Mouse (Mus musculus) ovary, adult 18-20 months (tissue): Measurements from ENCODE around the gene Zfp184.
A peak's percentile ranks its signal among the peaks of the same experiment; 100 is the strongest.

ENCODE experiments used
- DNase-seq: peaks from one replicate; pipeline ENCODE4 v3.0.0; 2022; ENCODE audit warnings: low spot score, mixed read lengths

Zfp184 gene

GRCm38 (mm10) chr13:21920681-21921233 is 24.1 kb upstream of the Zfp184 start:
- no peak for DNase-seq

GRCm38 (mm10) chr13:21923417-21923816 is 21.5 kb upstream of the Zfp184 start:
- DNase-seq: no peak

DNA sequence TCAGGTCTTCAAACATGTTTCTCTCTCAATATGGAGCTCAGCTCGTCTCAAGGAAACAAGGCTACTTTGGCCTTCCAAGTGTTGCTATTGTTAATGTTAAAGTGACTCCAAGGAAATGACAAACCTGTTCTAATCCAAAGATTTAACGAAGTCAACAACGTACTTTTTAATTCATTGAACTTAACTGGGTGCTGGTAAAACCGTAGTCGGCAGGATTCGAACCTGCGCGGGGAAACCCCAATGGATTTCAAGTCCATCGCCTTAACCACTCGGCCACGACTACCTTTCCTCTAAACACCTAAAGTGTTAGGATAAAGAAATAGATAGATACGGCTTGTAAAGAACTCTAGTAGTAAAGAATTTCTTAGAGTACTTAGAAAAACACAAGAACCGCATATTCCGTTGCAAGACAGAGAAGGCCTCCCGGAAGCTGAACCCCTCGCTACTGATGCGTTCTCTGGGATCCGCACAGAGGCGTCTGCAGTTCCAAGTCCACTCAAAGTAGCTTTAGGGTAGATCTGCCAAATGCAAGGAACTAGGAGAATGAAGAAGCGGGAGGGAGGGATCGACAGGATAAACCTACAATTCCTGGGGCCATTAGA is 20.1 kb upstream of the Zfp184 start:
- DNase-seq: no peak

DNA sequence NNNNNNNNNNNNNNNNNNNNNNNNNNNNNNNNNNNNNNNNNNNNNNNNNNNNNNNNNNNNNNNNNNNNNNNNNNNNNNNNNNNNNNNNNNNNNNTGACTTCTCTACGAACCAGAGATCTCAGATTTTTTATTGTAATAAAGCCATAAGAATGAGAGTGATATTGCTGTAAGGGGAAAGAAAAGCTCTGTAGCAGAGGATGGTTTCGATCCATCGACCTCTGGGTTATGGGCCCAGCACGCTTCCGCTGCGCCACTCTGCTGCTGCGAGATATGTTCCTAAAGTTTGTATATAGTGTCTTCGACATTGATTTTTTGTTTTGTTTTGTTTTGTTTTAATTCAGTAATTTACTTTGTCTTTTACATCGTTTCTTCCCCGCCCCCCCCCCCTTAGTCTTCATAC is 13.9 kb upstream of the Zfp184 start:
- DNase-seq: no peak

GRCm38 (mm10) chr13:21931740-21932139 is 13.2 kb upstream of the Zfp184 start:
- DNase-seq: no peak

GRCm38 (mm10) chr13:21933626-21934548 is 11.0 kb upstream of the Zfp184 start:
- no peak for DNase-seq

DNA sequence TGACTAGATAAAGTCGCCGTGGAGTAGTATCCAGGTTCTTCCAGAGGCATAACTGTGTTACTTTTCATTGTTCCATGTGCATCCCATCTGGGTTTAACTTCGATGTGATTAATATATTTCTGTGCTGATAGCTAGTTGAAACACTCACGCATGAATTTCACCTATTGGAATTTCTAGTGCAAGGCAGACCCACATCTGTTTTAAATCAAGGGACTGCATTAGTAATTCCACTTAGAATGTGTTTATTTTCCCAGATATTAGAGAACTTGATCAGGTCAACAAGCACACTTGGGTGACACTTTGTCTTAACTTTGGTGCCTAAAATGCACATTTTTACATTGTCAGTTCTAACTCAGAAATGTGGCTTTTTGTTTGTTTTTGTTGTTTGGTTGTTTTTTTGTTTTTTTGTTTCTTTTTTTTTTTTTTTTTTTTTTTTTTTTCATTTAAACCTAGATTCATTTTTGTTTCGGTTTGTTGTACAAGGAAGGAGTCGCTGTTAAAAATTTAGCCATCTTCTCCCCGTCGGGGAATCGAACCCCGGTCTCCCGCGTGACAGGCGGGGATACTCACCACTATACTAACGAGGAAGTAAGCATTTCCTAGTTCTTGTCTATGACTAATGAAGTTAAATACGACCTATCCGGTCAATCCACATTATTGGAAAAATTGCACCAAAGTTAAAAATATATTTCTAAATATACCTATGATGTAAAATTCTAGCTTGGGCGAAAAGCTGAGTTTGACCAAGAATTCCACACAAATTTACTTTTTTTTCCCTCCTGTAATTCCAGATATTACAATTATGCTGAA is 9.7 kb upstream of the Zfp184 start:
- DNase-seq: no peak

DNA sequence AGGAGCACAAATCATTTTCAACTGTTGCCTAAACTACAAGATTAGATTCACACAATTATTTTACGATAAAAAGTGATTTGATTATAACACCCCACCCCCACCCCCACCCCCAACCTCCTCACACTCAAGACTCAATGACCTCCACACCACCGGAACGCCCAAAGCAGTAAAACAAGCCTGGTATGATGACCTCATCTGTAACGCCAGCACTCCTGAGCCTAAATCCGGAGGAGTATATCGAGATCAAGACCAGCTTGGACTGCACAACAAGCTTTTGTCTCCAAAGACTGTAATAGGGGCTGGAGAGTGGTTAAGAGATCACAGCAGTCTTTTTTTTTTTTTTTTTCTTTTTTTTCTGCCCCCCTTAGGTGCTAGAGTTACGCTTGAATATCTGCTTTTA is 9.1 kb upstream of the Zfp184 start:
- no peak for DNase-seq

GRCm38 (mm10) chr13:21936968-21937367 is 7.9 kb upstream of the Zfp184 start:
- DNase-seq: no peak

DNA sequence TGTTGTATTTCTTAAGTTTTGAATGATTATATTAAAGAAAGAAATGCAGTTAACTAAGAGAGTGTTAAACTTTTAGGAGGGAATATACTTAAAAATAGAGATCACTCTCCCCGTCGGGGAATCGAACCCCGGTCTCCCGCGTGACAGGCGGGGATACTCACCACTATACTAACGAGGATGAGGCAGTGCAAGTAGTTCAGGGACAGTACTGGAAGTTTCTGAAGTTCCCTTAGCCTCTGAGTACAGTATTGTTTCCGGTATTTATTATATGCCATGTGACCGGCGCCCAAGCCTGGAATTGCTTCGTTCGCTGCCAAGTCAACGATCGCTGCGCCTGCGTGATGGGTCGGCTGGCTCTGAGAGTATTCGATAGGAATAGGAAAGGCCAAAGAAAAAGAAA is 4.7 kb upstream of the Zfp184 start:
- peak; percentile 83 for DNase-seq

GRCm38 (mm10) chr13:21940811-21941321 is 4.0 kb upstream of the Zfp184 start:
- peak; percentile 62 for DNase-seq

DNA sequence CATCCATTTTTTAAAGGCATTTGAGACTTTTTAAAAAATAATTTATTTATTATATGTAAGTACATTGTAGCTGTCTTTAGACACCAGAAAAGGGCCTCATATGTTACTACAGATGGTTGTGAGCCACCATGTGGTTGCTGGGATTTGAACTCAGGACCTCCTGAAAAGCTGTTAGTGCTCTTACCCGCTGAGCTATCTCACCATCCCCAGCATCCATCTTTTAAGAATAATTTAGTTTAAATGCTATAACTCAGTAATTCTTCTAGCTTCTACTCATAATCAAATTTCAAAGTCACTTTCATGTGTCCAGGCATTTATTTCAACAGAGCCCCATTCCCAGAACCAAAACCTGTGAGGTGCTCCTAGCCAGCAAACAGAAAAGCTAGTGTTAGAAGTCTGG is 1.2 kb upstream of the Zfp184 start:
- no peak for DNase-seq

GRCm38 (mm10) chr13:21944592-21944925 is 335 bp upstream of the Zfp184 start:
- DNase-seq: no peak

- no peak for DNase-seq
Observed at GRCm38 (mm10) chr13:21969269-21969668, 24.4 kb downstream of the Zfp184 start.

DNA sequence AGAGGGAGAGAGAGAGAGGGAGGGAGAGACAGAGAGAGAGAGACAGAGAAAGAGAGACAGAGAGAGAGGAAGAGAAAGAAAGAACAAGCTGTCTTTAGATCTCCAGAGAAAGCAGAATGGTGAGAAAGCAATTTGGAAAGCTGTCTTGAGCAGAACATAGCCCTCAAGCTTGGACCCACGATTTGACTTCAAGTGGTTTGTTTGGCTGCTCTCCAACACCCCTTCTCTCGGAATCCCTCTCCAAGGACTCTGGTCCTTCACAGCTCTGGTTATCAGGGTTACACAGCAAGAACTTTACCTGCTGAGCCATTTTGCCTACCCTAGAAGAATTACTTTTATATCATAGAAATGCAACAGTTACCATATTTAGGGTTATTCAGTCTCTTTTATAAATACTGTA is 24.9 kb downstream of the Zfp184 start:
- DNase-seq: no peak

- DNase-seq: no peak
Observed at GRCm38 (mm10) chr13:21971641-21972040, 26.7 kb downstream of the Zfp184 start.

- peak; percentile 76 for DNase-seq
Observed at GRCm38 (mm10) chr13:21974221-21974725, 29.4 kb downstream of the Zfp184 start.

GRCm38 (mm10) chr13:21974726-21975473 is 30.0 kb downstream of the Zfp184 start:
- DNase-seq: peak; percentile 15

DNA sequence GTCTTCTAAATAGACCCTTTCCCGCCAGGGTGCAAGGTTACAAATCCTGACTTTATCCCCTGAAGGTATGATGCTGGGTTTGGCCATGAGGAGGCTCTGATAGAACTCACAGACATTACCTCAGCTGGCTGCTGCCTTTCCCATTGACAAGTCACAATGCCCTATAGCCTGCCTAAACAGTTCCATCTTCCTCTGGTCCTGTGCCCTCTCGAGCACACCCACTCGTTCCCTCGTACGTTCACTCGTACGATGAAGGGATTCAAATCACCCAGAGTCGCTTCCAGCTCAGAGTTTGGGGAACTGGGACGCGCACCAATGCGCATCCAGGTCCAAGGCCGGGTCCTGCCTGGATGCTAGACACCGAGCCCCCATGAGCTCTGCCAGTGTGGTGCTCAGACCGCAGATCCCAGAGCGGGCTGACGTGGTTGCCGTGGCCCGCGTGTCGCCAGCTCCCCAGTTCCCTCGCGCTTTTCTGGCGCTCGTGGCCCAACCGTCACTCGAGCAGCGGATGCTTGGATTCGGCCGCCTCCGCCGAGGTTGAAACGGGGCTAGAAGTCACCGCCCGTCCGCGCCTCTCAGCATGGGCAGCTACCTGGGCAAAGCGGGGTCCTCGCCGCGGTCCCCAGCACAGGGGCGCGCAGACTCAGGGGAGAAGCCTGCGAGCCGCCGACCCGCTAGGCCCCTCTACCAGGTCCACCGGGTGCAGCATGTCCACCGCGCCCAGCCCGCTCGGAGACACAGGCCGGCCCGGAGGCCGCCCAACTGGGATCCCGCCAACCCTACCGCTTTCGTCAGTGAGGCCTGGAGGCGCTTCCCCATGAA is 36.3 kb downstream of the Zfp184 start, which contains the start of gene Pom121l2:
Gene Pom121l2 (plus strand): TSS at position 214 of the 822 bp plus-strand sequence.
- no peak for DNase-seq

DNA sequence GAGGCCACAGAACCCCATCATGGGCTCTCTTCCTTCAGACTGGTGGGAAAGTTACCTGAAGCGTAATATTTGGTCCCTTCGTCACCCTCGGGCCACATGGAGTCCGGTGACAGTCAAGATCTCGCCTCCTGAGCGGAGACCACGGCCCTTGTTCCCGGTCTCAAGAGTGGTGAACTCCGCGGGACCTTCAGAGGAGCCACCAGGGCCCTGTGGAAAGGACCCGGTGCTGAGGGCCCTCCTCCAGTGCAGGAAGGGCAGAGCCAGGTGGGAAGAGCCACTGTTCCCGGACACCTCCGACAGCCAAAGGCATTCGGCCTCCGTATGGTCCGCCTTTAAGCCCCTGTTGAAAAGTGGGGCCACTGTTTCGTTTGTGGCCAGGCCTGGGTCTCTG is 36.9 kb downstream of the Zfp184 start:
- DNase-seq: no peak
